Mouse (Mus musculus): ENCODE data around the gene Dnaic1. TPM values are rescaled to one million over a fixed set of nuclear protein-coding genes. Genes with fewer than 3 reads are reported as not detected.

Gene Dnaic1
- total RNA-seq (2014; rRNA removed), result 2.2 and 4.9 TPM in 2 replicates
- 2.7 and 2.8 TPM in 2 replicates for polyA plus RNA-seq (2015; fragmentation: Nextera tagmentation; extraction: Ambion mirVana)

GRCm38 (mm10) chr4:41569411-41569885 lies at the start of gene Dnaic1, which contains the start of gene Fam219a:
Gene Dnaic1, plus strand, starts transcription at chr4:41569775.
Gene Fam219a, minus strand, starts transcription at chr4:41569538.
- peak within 1 kb of the TSS; percentile 96 for H3K27ac ChIP-seq (ENCODE audit: low read depth, low read length)
- peaks cover 27% of the 10 kb centered on the region for H3K4me1 ChIP-seq (ENCODE audit: insufficient read depth)
- peak within 1 kb of the TSS; percentile 94 for H3K9ac ChIP-seq
- DNase-seq (peak; percentile 99), ATAC-seq (peak; percentile 98)
- WGBS, result 2% methylated on average over 41 of the region's 41 CpGs
- peak within 1 kb of the TSS; percentile 90 for H3K4me3 ChIP-seq (ENCODE audit: low read depth, low read length)
- H3K36me3 ChIP-seq (ENCODE audit: insufficient read depth), result no peaks in the 10 kb centered on the region
- TF ChIP-seq CTCF (IDR thresholded peaks at IDR 0.05; ENCODE audit: low read depth), result peak; percentile 74
- H3K4me2 ChIP-seq (ENCODE audit: low read depth), result peak within 1 kb of the TSS; percentile 58
- no peaks in the 10 kb centered on the region for H3K9me3 ChIP-seq (ENCODE audit: low read length)
- H3K27me3 ChIP-seq (ENCODE audit: insufficient read depth, low read length), result no peaks in the 10 kb centered on the region

GRCm38 (mm10) chr4:41520641-41521040 lies 48.9 kb upstream of the Dnaic1 start:
- Histone ChIP-seq H3K9me3 (ENCODE audit: low read length) (no peaks in the 10 kb centered on the region), H3K4me3 (ENCODE audit: low read depth, low read length) (no peak overlapping the region), H3K27me3 (ENCODE audit: insufficient read depth, low read length) (no peaks in the 10 kb centered on the region), H3K9ac (no peak overlapping the region), H3K4me2 (ENCODE audit: low read depth) (no peak overlapping the region), H3K36me3 (ENCODE audit: insufficient read depth) (peaks cover 26% of the 10 kb centered on the region), H3K27ac (ENCODE audit: low read depth, low read length) (no peak overlapping the region), H3K4me1 (ENCODE audit: insufficient read depth) (no peaks in the 10 kb centered on the region)
- DNase-seq, result no peak
- TF ChIP-seq CTCF (IDR thresholded peaks at IDR 0.05; ENCODE audit: low read depth), result no peak
- 56% methylated on average over 14 of the region's 14 CpGs for WGBS
- no peak for ATAC-seq

- H3K36me3 ChIP-seq (ENCODE audit: insufficient read depth), result peaks cover 26% of the 10 kb centered on the region
- no peaks in the 10 kb centered on the region for H3K9me3 ChIP-seq (ENCODE audit: low read length)
- no peak overlapping the region for H3K9ac ChIP-seq
- H3K4me3 ChIP-seq (ENCODE audit: low read depth, low read length), result no peak overlapping the region
- H3K4me1 ChIP-seq (ENCODE audit: insufficient read depth), result peaks cover 7% of the 10 kb centered on the region; the same call in 1 of the 2 replicates
- H3K27me3 ChIP-seq (ENCODE audit: insufficient read depth, low read length), result no peaks in the 10 kb centered on the region
- TF ChIP-seq CTCF (IDR thresholded peaks at IDR 0.05; ENCODE audit: low read depth), result no peak
- DNase-seq (no peak), ATAC-seq (no peak)
- no peak overlapping the region for H3K27ac ChIP-seq (ENCODE audit: low read depth, low read length)
- no peak overlapping the region for H3K4me2 ChIP-seq (ENCODE audit: low read depth)
- WGBS, result 38% methylated on average over 6 of the region's 6 CpGs
Observed at GRCm38 (mm10) chr4:41522136-41522535, 47.4 kb upstream of the Dnaic1 start.

- peak; percentile 47; the same call in 1 of the 2 replicates for ATAC-seq
- WGBS, result 44% methylated on average over 5 of the region's 5 CpGs
Observed at GRCm38 (mm10) chr4:41522788-41523187, 46.8 kb upstream of the Dnaic1 start.

GRCm38 (mm10) chr4:41523839-41524238 lies 45.7 kb upstream of the Dnaic1 start:
- H3K9me3 ChIP-seq (ENCODE audit: low read length), result no peaks in the 10 kb centered on the region
- WGBS, result 84% methylated on average over 7 of the region's 7 CpGs
- no peak overlapping the region for H3K4me2 ChIP-seq (ENCODE audit: low read depth)
- no peak for TF ChIP-seq CTCF (IDR thresholded peaks at IDR 0.05; ENCODE audit: low read depth)
- H3K4me1 ChIP-seq (ENCODE audit: insufficient read depth), result peaks cover 8% of the 10 kb centered on the region; the same call in 1 of the 2 replicates
- H3K27ac ChIP-seq (ENCODE audit: low read depth, low read length), result no peak overlapping the region
- no peak for DNase-seq
- peaks cover 20% of the 10 kb centered on the region for H3K36me3 ChIP-seq (ENCODE audit: insufficient read depth)
- no peak overlapping the region for H3K4me3 ChIP-seq (ENCODE audit: low read depth, low read length)
- H3K27me3 ChIP-seq (ENCODE audit: insufficient read depth, low read length), result no peaks in the 10 kb centered on the region
- no peak overlapping the region for H3K9ac ChIP-seq
- ATAC-seq, result no peak

More at GRCm38 (mm10) chr4:41522788-41523187, 46.8 kb upstream of the Dnaic1 start:
- Histone ChIP-seq H3K36me3 (ENCODE audit: insufficient read depth) (peaks cover 26% of the 10 kb centered on the region), H3K9me3 (ENCODE audit: low read length) (no peaks in the 10 kb centered on the region), H3K27me3 (ENCODE audit: insufficient read depth, low read length) (no peaks in the 10 kb centered on the region), H3K27ac (ENCODE audit: low read depth, low read length) (no peak overlapping the region), H3K4me2 (ENCODE audit: low read depth) (no peak overlapping the region), H3K4me1 (ENCODE audit: insufficient read depth) (peaks cover 8% of the 10 kb centered on the region; the same call in 1 of the 2 replicates), H3K9ac (no peak overlapping the region), H3K4me3 (ENCODE audit: low read depth, low read length) (no peak overlapping the region)
- peak; percentile 86 for DNase-seq
- peak; percentile 88 for TF ChIP-seq CTCF (IDR thresholded peaks at IDR 0.05; ENCODE audit: low read depth)

- Histone ChIP-seq H3K27me3 (ENCODE audit: insufficient read depth, low read length) (no peaks in the 10 kb centered on the region), H3K4me3 (ENCODE audit: low read depth, low read length) (no peak overlapping the region), H3K27ac (ENCODE audit: low read depth, low read length) (no peak overlapping the region), H3K4me1 (ENCODE audit: insufficient read depth) (peaks cover 8% of the 10 kb centered on the region; the same call in 1 of the 2 replicates), H3K36me3 (ENCODE audit: insufficient read depth) (peaks cover 12% of the 10 kb centered on the region), H3K4me2 (ENCODE audit: low read depth) (no peak overlapping the region), H3K9me3 (ENCODE audit: low read length) (no peaks in the 10 kb centered on the region), H3K9ac (no peak overlapping the region)
- ATAC-seq, result no peak
- 76% methylated on average over 9 of the region's 9 CpGs for WGBS
- TF ChIP-seq CTCF (IDR thresholded peaks at IDR 0.05; ENCODE audit: low read depth), result no peak
- no peak for DNase-seq
Observed at GRCm38 (mm10) chr4:41524829-41525228, 44.7 kb upstream of the Dnaic1 start.

- H3K4me1 ChIP-seq (ENCODE audit: insufficient read depth), result peaks cover 8% of the 10 kb centered on the region
- H3K4me2 ChIP-seq (ENCODE audit: low read depth), result no peak overlapping the region
- peak; percentile 31 for DNase-seq
- 5% methylated on average over 7 of the region's 7 CpGs for WGBS
- H3K27ac ChIP-seq (ENCODE audit: low read depth, low read length), result no peak overlapping the region
- H3K9ac ChIP-seq, result 0 out of 2 replicates have a peak overlapping the region, but pooled peaks have one; percentile 6
- H3K4me3 ChIP-seq (ENCODE audit: low read depth, low read length), result no peak overlapping the region
- peak; percentile 23; the same call in 1 of the 2 replicates for ATAC-seq
- peaks cover 3% of the 10 kb centered on the region for H3K36me3 ChIP-seq (ENCODE audit: insufficient read depth)
- H3K9me3 ChIP-seq (ENCODE audit: low read length), result no peaks in the 10 kb centered on the region
- H3K27me3 ChIP-seq (ENCODE audit: insufficient read depth, low read length), result no peaks in the 10 kb centered on the region
- no peak for TF ChIP-seq CTCF (IDR thresholded peaks at IDR 0.05; ENCODE audit: low read depth)
Observed at GRCm38 (mm10) chr4:41526553-41526952, 43.0 kb upstream of the Dnaic1 start.

Measured in forebrain, postnatal 0 days (tissue).